Mouse (Mus musculus) ES-Bruce4 (cell line): Measurements from ENCODE around the gene Fhl3. TPM values are rescaled to one million over a fixed set of nuclear protein-coding genes. Genes with fewer than 3 reads are reported as not detected.
A peak's percentile ranks its signal among the peaks of the same experiment; 100 is the strongest.
"Not testable (repeated sequence)": the region's sequence is repeated elsewhere in the genome, so short reads cannot be mapped to it uniquely, and the experiment has no call there.

Experiments
- H3K27ac ChIP-seq: 2 replicates; pipeline ENCODE4 v1.5.1; 2012; ENCODE audit warnings: low read length, inconsistent platforms; ENCODE audit not compliant: insufficient read depth
- H3K27me3 ChIP-seq: 2 replicates; pipeline ENCODE4 v1.6.1; 2012; ENCODE audit warnings: mild to moderate bottlenecking, low read length, inconsistent platforms; ENCODE audit not compliant: control insufficient read depth, poor library complexity, insufficient read depth, severe bottlenecking
- H3K36me3 ChIP-seq: 2 replicates; pipeline ENCODE4 v1.6.1; 2012; ENCODE audit warnings: inconsistent platforms, mild to moderate bottlenecking, low read length, moderate library complexity; ENCODE audit not compliant: control insufficient read depth, poor library complexity, insufficient read depth, severe bottlenecking
- H3K4me1 ChIP-seq: one replicate; pipeline ENCODE4 v1.8.1; 2011; ENCODE audit warnings: low read length; ENCODE audit not compliant: control insufficient read depth, insufficient read depth
- H3K4me3 ChIP-seq: 2 replicates; pipeline ENCODE4 v1.5.1; 2011; ENCODE audit warnings: low read depth, mild to moderate bottlenecking, low read length
- H3K9ac ChIP-seq: 2 replicates; pipeline ENCODE4 v1.6.1; 2012; ENCODE audit warnings: low read depth, mild to moderate bottlenecking, inconsistent platforms; ENCODE audit not compliant: poor library complexity, severe bottlenecking
- H3K9me3 ChIP-seq: replicated peaks from 2 replicates; pipeline ENCODE4 v1.6.1; 2012; ENCODE audit warnings: mild to moderate bottlenecking, low read length, inconsistent platforms; ENCODE audit not compliant: control insufficient read depth, poor library complexity, insufficient read depth, severe bottlenecking
- CTCF ChIP-seq: IDR thresholded peaks from one replicate; pipeline ENCODE4 v1.8.1; 2011; ENCODE audit warnings: low read depth, low read length
- EP300 ChIP-seq: IDR thresholded peaks from 2 replicates; pipeline ENCODE4 v1.6.1; 2011; ENCODE audit warnings: low read depth, low read length; ENCODE audit not compliant: insufficient read depth
- POLR2A ChIP-seq: IDR thresholded peaks from one replicate; pipeline ENCODE4 v1.8.1; 2011; ENCODE audit warnings: low read length; ENCODE audit not compliant: insufficient read depth
- polyA plus RNA-seq: library from polyadenylated mRNA; stranded (reverse); fragments of >200 nt; gene quantifications from 2 replicates; pipeline ENCODE4 v1.2.4, GENCODE M21; 2011; ENCODE audit warnings: low read depth; ENCODE audit not compliant: missing spikeins, insufficient read depth, insufficient read length

Gene Fhl3
- polyA plus RNA-seq, 1 experiment = 14.0 TPM

- Histone ChIP-seq H3K4me1 (no peaks in the 10 kb centered on the region), H3K36me3 (peaks cover 8% of the 10 kb centered on the region), H3K27ac (no peak overlapping the region), H3K4me3 (no peak overlapping the region), H3K9me3 (no peaks in the 10 kb centered on the region), H3K9ac (no peak overlapping the region), H3K27me3 (no peaks in the 10 kb centered on the region)
- TF ChIP-seq POLR2A = no peak
- no peak for TF ChIP-seq CTCF
- TF ChIP-seq EP300 = no peak
Observed at GRCm38 (mm10) chr4:124712618-124713017, 12.1 kb downstream of the Fhl3 start.

- H3K4me1 ChIP-seq, H3K4me3 ChIP-seq, H3K9me3 ChIP-seq, H3K27me3 ChIP-seq: not testable (repeated sequence)
- peak overlapping the region; percentile 45 for H3K27ac ChIP-seq
- peaks cover 20% of the 10 kb centered on the region for H3K36me3 ChIP-seq
- 0 out of 2 replicates have a peak overlapping the region, but pooled peaks have one; percentile 50 for H3K9ac ChIP-seq
Observed at GRCm38 (mm10) chr4:124713850-124714249, 13.3 kb downstream of the Fhl3 start.

GRCm38 (mm10) chr4:124714545-124715481, 14.3 kb downstream of the Fhl3 start, which contains the start of gene Sf3a3:
Gene Sf3a3 (plus strand): TSS chr4:124714776.
- peak within 1 kb of the TSS; percentile 83 for H3K9ac ChIP-seq
- no peaks in the 10 kb centered on the region for H3K4me1 ChIP-seq
- no peaks in the 10 kb centered on the region for H3K27me3 ChIP-seq
- TF ChIP-seq CTCF = peak; percentile 74
- TF ChIP-seq EP300 = peak; percentile 77
- peak; percentile 46 for TF ChIP-seq POLR2A
- peaks cover 29% of the 10 kb centered on the region for H3K36me3 ChIP-seq
- H3K27ac ChIP-seq = peak within 1 kb of the TSS; percentile 85
- no peaks in the 10 kb centered on the region for H3K9me3 ChIP-seq
- H3K4me3 ChIP-seq = peak within 1 kb of the TSS; percentile 92

- H3K27ac ChIP-seq = no peak overlapping the region
- TF ChIP-seq CTCF = no peak
- TF ChIP-seq POLR2A = no peak
- TF ChIP-seq EP300 = no peak
- no peak overlapping the region for H3K4me3 ChIP-seq
- H3K4me1 ChIP-seq = no peaks in the 10 kb centered on the region
- no peak overlapping the region for H3K9ac ChIP-seq
- H3K9me3 ChIP-seq = no peaks in the 10 kb centered on the region
- no peaks in the 10 kb centered on the region for H3K27me3 ChIP-seq
- peaks cover 63% of the 10 kb centered on the region for H3K36me3 ChIP-seq
Observed at GRCm38 (mm10) chr4:124719101-124719500, 18.6 kb downstream of the Fhl3 start.

GRCm38 (mm10) chr4:124726121-124726520, 25.6 kb downstream of the Fhl3 start:
- Histone ChIP-seq H3K9me3 (no peaks in the 10 kb centered on the region), H3K9ac (no peak overlapping the region), H3K4me1 (no peaks in the 10 kb centered on the region), H3K36me3 (peaks cover 79% of the 10 kb centered on the region), H3K4me3 (no peak overlapping the region), H3K27me3 (no peaks in the 10 kb centered on the region), H3K27ac (no peak overlapping the region)
- no peak for TF ChIP-seq EP300
- TF ChIP-seq POLR2A = no peak
- no peak for TF ChIP-seq CTCF

- no peaks in the 10 kb centered on the region for H3K9me3 ChIP-seq
- no peak overlapping the region for H3K27ac ChIP-seq
- no peak for TF ChIP-seq EP300
- TF ChIP-seq POLR2A = no peak
- no peak for TF ChIP-seq CTCF
- H3K36me3 ChIP-seq = peaks cover 2% of the 10 kb centered on the region
- no peaks in the 10 kb centered on the region for H3K4me1 ChIP-seq
- no peak overlapping the region for H3K4me3 ChIP-seq
- H3K9ac ChIP-seq = no peak overlapping the region
- no peaks in the 10 kb centered on the region for H3K27me3 ChIP-seq
Observed at GRCm38 (mm10) chr4:124736952-124737351, 36.5 kb downstream of the Fhl3 start.
